Mouse (Mus musculus): ENCODE measurements around the gene Slc35c2. TPM values are rescaled to one million over a fixed set of nuclear protein-coding genes. Genes with fewer than 3 reads are reported as not detected.

Gene Slc35c2
- polyA plus RNA-seq, 1 experiment from 2014 or later = 60.8 TPM

DNA sequence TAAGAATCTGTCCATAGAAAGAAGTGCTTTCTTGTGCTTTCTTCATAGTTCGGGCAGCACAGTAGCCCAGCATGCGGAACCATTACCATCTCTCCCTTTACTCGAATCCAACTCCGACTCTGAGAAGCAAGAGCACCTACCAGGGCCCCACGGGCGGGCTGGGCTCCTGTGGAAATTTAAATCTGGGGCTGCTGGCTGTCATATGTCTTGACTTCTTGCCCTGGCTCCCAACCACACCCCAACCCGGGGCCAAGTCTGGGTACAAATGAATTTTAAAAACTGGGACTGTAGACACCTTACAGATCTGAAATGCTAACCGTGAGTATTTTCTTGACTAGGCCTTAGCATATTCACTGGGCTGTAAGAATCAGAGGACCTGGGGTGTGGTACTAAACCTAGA, 34.4 kb downstream of the Slc35c2 start:
- H3K9me3 ChIP-seq (ENCODE audit: control insufficient read depth, low read length) = no peaks in the 10 kb centered on the region
- H3K4me2 ChIP-seq (replicated peaks) = no peak overlapping the region
- WGBS = 77% methylated on average over 8 of the region's 8 CpGs
- no peak overlapping the region for H3K27ac ChIP-seq
- DNase-seq (ENCODE audit: low spot score) (no peak), ATAC-seq (ENCODE audit: low FRiP score) (no peak)
- H3K4me1 ChIP-seq (replicated peaks; ENCODE audit: control insufficient read depth, insufficient read depth, low read length) = peaks cover 27% of the 10 kb centered on the region
- peaks cover 11% of the 10 kb centered on the region for H3K27me3 ChIP-seq (ENCODE audit: control insufficient read depth, insufficient read depth, low read length)
- H3K36me3 ChIP-seq (replicated peaks; ENCODE audit: control insufficient read depth, insufficient read depth) = no peaks in the 10 kb centered on the region
- H3K9ac ChIP-seq = no peak overlapping the region
- no peak overlapping the region for H3K4me3 ChIP-seq (replicated peaks; ENCODE audit: low read length)

DNA sequence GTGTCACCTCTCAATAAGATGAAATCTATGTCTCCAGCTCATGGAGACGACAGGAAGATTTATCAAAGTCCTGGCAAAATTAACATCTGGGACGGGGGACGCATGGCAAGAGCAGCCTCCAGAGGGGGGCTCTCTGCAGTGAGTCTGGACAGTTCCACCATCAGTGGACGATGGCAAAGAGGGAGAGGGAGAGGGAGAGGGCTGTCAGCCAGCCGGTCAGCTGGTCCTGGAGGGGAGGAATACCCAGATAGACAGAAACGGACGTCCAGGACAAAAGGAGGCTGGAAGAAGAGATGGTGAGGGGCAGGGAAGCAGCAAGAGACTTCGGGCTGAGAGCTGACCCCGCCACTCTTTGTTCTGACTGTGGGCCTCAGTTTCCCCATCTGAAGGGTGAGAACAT, 34.9 kb downstream of the Slc35c2 start:
- peaks cover 13% of the 10 kb centered on the region for H3K27me3 ChIP-seq (ENCODE audit: control insufficient read depth, insufficient read depth, low read length)
- WGBS = 47% methylated on average over 9 of the region's 9 CpGs

DNA sequence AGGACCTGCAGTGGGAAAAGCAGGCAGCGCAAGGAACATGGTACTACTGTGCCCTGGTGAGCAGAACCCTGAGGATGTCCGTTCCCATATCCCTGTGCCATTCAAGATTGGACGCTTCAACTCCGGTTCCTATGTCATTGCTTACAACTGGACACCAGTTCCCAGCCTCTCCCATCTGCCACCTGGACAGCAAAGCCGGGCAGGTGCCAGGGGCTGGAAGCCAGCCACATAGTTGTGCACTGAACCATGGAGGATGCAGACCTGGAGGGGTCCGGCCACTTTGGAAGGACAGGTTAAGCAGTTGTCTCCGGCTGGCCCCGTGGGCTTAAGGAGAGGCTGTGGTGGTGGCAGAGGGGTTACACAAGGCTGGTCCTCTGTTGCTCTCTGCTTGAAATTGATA, 35.3 kb downstream of the Slc35c2 start:
- peaks cover 16% of the 10 kb centered on the region for H3K27me3 ChIP-seq (ENCODE audit: control insufficient read depth, insufficient read depth, low read length)
- no peak overlapping the region for H3K9ac ChIP-seq
- H3K4me3 ChIP-seq (replicated peaks; ENCODE audit: low read length) = no peak overlapping the region
- WGBS = 75% methylated on average over 8 of the region's 8 CpGs
- no peak overlapping the region for H3K4me2 ChIP-seq (replicated peaks)
- no peak overlapping the region for H3K27ac ChIP-seq
- ATAC-seq (ENCODE audit: low FRiP score) (no peak), DNase-seq (ENCODE audit: low spot score) (no peak)
- H3K9me3 ChIP-seq (ENCODE audit: control insufficient read depth, low read length) = no peaks in the 10 kb centered on the region
- H3K36me3 ChIP-seq (replicated peaks; ENCODE audit: control insufficient read depth, insufficient read depth) = no peaks in the 10 kb centered on the region
- H3K4me1 ChIP-seq (replicated peaks; ENCODE audit: control insufficient read depth, insufficient read depth, low read length) = peaks cover 18% of the 10 kb centered on the region

More for the DNA sequence above, 34.9 kb downstream of the Slc35c2 start:
- H3K9me3 ChIP-seq (ENCODE audit: control insufficient read depth, low read length) = no peaks in the 10 kb centered on the region
- H3K4me2 ChIP-seq (replicated peaks) = no peak overlapping the region
- no peak for ATAC-seq (ENCODE audit: low FRiP score)
- H3K36me3 ChIP-seq (replicated peaks; ENCODE audit: control insufficient read depth, insufficient read depth) = no peaks in the 10 kb centered on the region
- H3K4me3 ChIP-seq (replicated peaks; ENCODE audit: low read length) = no peak overlapping the region
- H3K4me1 ChIP-seq (replicated peaks; ENCODE audit: control insufficient read depth, insufficient read depth, low read length) = peaks cover 23% of the 10 kb centered on the region
- H3K27ac ChIP-seq = no peak overlapping the region
- no peak for DNase-seq (ENCODE audit: low spot score)
- no peak overlapping the region for H3K9ac ChIP-seq

DNA sequence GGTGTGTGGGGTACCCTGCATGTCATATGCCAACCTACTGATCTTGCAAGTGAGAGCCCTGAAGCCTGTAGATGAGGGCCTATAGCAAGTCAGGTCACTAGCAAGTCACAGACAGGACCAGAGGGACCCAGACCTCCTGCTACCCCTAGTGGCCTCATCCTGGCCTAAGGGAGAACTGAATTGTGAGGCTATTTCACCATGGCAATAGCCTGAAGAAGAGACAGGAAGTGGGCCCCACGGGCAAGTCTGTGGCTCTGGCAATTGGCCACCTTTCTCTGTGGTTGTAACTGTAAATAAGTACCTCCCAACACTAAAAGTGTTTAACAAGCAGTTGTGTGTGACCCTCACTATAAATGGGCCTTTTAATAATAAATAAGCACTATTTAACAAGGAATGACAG, 36.8 kb downstream of the Slc35c2 start:
- Histone ChIP-seq H3K4me3 (replicated peaks; ENCODE audit: low read length) (no peak overlapping the region), H3K4me1 (replicated peaks; ENCODE audit: control insufficient read depth, insufficient read depth, low read length) (peaks cover 18% of the 10 kb centered on the region), H3K27ac (no peak overlapping the region), H3K27me3 (ENCODE audit: control insufficient read depth, insufficient read depth, low read length) (peaks cover 18% of the 10 kb centered on the region; the same call in 1 of the 2 replicates), H3K9me3 (ENCODE audit: control insufficient read depth, low read length) (no peaks in the 10 kb centered on the region), H3K4me2 (replicated peaks) (no peak overlapping the region), H3K36me3 (replicated peaks; ENCODE audit: control insufficient read depth, insufficient read depth) (no peaks in the 10 kb centered on the region), H3K9ac (no peak overlapping the region)
- no peak for ATAC-seq (ENCODE audit: low FRiP score)
- WGBS = 50% methylated on average over 1 of the region's 1 CpGs
- no peak for DNase-seq (ENCODE audit: low spot score)

DNA sequence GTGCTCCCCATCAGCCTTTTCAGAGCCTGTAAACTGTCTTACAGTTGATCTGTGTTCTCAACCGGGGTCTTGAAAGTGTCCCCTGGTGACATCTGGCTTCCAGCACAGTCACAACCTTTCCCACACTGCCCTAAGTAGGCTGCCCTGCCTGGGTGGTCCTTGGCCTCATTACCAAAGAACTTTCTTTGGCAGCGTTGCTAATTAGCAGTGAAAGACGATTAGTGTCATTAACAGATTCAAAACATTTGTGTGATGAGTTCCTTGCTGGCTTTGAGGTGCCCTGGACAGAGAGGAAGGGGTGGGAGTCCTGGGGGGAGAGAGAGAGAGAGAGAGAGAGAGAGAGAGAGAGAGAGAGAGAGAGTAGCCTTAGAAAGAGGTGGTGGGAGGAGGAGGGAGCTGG, 38.7 kb downstream of the Slc35c2 start:
- Histone ChIP-seq H3K27me3 (ENCODE audit: control insufficient read depth, insufficient read depth, low read length) (peaks cover 22% of the 10 kb centered on the region; the same call in 1 of the 2 replicates), H3K4me3 (replicated peaks; ENCODE audit: low read length) (no peak overlapping the region), H3K9ac (no peak overlapping the region), H3K4me1 (replicated peaks; ENCODE audit: control insufficient read depth, insufficient read depth, low read length) (peaks cover 11% of the 10 kb centered on the region), H3K4me2 (replicated peaks) (no peak overlapping the region), H3K36me3 (replicated peaks; ENCODE audit: control insufficient read depth, insufficient read depth) (no peaks in the 10 kb centered on the region), H3K27ac (no peak overlapping the region), H3K9me3 (ENCODE audit: control insufficient read depth, low read length) (no peaks in the 10 kb centered on the region)
- DNase-seq (ENCODE audit: low spot score) (no peak), ATAC-seq (ENCODE audit: low FRiP score) (no peak)
- 11% methylated on average over 3 of the region's 3 CpGs for WGBS

DNA sequence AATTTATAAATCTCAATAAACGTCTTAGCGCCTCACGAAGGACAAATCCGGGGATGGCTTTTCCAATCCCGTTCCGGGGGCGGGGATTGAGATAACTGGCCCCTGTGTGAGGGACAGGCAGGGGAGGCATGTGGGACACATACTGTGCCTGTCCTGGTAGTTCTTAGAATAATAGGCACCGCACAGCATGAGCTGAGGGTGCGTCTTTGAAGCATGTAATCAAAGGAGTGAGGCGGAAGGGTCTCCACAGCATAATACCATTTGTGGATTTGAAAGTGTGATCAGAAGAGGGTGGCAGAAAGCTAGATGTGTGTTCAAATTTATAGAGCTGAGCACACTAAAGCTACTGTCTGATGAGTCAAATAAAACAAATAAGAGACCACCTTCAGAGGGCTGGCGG, 41.3 kb downstream of the Slc35c2 start:
- H3K9ac ChIP-seq = no peak overlapping the region
- no peak overlapping the region for H3K4me3 ChIP-seq (replicated peaks; ENCODE audit: low read length)
- no peak overlapping the region for H3K27ac ChIP-seq
- 13% methylated on average over 11 of the region's 11 CpGs for WGBS
- DNase-seq (ENCODE audit: low spot score) (no peak), ATAC-seq (ENCODE audit: low FRiP score) (no peak)
- H3K27me3 ChIP-seq (ENCODE audit: control insufficient read depth, insufficient read depth, low read length) = peaks cover 20% of the 10 kb centered on the region
- no peaks in the 10 kb centered on the region for H3K9me3 ChIP-seq (ENCODE audit: control insufficient read depth, low read length)
- no peaks in the 10 kb centered on the region for H3K36me3 ChIP-seq (replicated peaks; ENCODE audit: control insufficient read depth, insufficient read depth)
- no peak overlapping the region for H3K4me2 ChIP-seq (replicated peaks)
- H3K4me1 ChIP-seq (replicated peaks; ENCODE audit: control insufficient read depth, insufficient read depth, low read length) = peaks cover 18% of the 10 kb centered on the region

DNA sequence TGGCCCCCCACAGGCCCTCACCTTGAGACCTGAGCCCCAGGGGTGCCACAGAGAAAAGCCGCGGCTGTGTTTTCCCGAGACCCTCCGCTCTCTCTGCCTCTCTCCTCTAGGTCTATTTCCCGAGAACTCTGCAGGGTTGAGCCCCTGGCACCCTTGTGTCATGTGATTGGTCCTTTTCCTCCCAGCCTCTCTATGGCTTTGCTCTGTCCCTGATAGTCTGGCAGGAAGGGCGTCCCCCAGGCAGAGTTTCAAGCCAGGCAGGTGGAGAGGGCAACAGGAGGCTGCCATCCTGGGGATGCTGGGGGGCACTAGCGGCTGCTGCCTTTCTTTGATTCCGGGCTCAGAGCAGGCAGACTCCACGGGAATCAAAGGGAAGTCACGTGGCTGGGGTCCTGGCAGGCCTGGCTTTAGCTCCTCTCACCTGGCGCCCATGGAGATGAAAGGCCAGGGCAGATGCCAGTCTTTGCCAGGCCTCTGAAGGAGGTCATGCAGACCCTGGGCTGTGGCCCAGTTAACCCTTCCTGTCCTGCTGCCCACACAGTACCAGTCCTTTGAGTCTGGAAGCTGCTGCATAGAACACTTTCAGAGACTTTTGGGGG, 44.4 kb downstream of the Slc35c2 start:
- DNase-seq (ENCODE audit: low spot score) (no peak), ATAC-seq (ENCODE audit: low FRiP score) (peak; percentile 54; the same call in 1 of the 2 replicates)
- 5% methylated on average over 11 of the region's 11 CpGs for WGBS
- Histone ChIP-seq H3K4me2 (replicated peaks) (peak overlapping the region; percentile 15), H3K27ac (0 out of 2 replicates have a peak overlapping the region, but pooled peaks have one; percentile 67), H3K36me3 (replicated peaks; ENCODE audit: control insufficient read depth, insufficient read depth) (no peaks in the 10 kb centered on the region), H3K4me3 (replicated peaks; ENCODE audit: low read length) (no peak overlapping the region), H3K9ac (peak overlapping the region; percentile 28), H3K4me1 (replicated peaks; ENCODE audit: control insufficient read depth, insufficient read depth, low read length) (peaks cover 18% of the 10 kb centered on the region), H3K27me3 (ENCODE audit: control insufficient read depth, insufficient read depth, low read length) (peaks cover 47% of the 10 kb centered on the region), H3K9me3 (ENCODE audit: control insufficient read depth, low read length) (no peaks in the 10 kb centered on the region)

DNA sequence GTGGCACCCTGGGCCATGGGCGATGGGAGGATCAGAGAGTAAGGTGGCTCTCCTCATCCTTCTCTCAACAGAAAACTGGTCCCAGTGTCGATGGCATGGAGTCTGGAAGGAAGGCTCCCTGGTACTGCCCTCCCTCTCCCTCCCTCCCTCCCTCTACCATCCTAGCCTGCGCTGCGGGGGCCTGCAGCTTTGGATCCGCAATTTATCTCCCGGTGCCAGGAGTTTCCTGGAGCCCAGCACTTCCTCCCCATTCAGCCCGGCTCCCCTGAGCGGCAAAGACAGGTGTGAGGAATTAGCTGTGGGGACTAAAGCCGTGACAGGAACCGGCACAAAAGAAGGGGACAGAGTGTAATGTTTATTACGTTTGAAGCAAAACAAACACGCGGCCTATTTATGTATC, 45.1 kb downstream of the Slc35c2 start:
- DNase-seq (ENCODE audit: low spot score) (no peak), ATAC-seq (ENCODE audit: low FRiP score) (no peak)
- peak overlapping the region; percentile 28 for H3K9ac ChIP-seq

DNA sequence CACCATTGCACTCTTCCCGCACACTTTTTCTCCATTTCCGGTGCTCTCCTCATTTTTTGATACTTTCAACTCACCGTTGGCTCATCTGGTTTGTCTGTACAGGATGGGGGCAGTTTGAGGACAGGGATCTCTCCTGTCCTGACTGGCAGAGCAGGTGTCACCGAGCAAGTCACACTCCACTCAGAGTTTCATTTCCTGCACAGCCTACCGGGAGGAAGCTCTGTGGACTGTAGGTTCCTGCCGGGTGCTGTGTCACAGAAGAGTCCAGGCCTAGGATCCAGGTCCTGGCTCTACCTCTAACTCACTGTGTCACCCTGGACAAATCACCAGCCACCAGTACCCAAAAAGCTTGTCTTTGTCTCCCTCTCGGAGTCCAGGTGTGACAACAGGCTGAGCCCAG, 45.9 kb downstream of the Slc35c2 start:
- Histone ChIP-seq H3K36me3 (replicated peaks; ENCODE audit: control insufficient read depth, insufficient read depth) (no peaks in the 10 kb centered on the region), H3K4me2 (replicated peaks) (no peak overlapping the region), H3K9me3 (ENCODE audit: control insufficient read depth, low read length) (no peaks in the 10 kb centered on the region), H3K27me3 (ENCODE audit: control insufficient read depth, insufficient read depth, low read length) (peaks cover 47% of the 10 kb centered on the region), H3K4me1 (replicated peaks; ENCODE audit: control insufficient read depth, insufficient read depth, low read length) (peaks cover 18% of the 10 kb centered on the region), H3K27ac (0 out of 2 replicates have a peak overlapping the region, but pooled peaks have one; percentile 67), H3K9ac (no peak overlapping the region), H3K4me3 (replicated peaks; ENCODE audit: low read length) (no peak overlapping the region)
- ATAC-seq (ENCODE audit: low FRiP score) (no peak), DNase-seq (ENCODE audit: low spot score) (no peak)
- 68% methylated on average over 7 of the region's 7 CpGs for WGBS

More for the DNA sequence above, 45.1 kb downstream of the Slc35c2 start:
- WGBS = 5% methylated on average over 13 of the region's 13 CpGs
- peak overlapping the region; percentile 67 for H3K27ac ChIP-seq
- peaks cover 47% of the 10 kb centered on the region for H3K27me3 ChIP-seq (ENCODE audit: control insufficient read depth, insufficient read depth, low read length)
- H3K4me2 ChIP-seq (replicated peaks) = peak overlapping the region; percentile 15
- no peak overlapping the region for H3K4me3 ChIP-seq (replicated peaks; ENCODE audit: low read length)
- H3K4me1 ChIP-seq (replicated peaks; ENCODE audit: control insufficient read depth, insufficient read depth, low read length) = peaks cover 18% of the 10 kb centered on the region
- no peaks in the 10 kb centered on the region for H3K36me3 ChIP-seq (replicated peaks; ENCODE audit: control insufficient read depth, insufficient read depth)
- no peaks in the 10 kb centered on the region for H3K9me3 ChIP-seq (ENCODE audit: control insufficient read depth, low read length)

DNA sequence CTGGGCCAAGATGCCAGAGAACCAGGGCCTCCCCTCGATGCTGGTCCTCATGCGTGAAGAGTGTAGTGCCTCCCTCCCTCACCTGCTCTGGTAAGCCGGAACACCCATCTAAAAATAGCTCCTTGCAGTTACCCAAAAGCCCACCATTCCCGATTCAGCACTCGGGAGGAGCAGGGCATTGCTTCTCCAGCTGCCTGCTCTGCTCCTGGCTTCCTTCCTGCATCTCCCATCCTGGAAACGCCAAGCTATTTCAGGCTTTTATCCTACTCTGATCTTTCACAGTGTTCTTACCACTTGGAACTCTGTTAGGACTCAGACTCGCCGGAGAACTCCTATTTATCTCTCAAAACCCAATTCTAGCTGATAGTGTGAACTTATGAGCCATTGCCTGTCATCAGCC, 47.3 kb downstream of the Slc35c2 start:
- 41% methylated on average over 8 of the region's 8 CpGs for WGBS
- ATAC-seq (ENCODE audit: low FRiP score) = no peak
- Histone ChIP-seq H3K9ac (no peak overlapping the region), H3K36me3 (replicated peaks; ENCODE audit: control insufficient read depth, insufficient read depth) (no peaks in the 10 kb centered on the region), H3K27ac (no peak overlapping the region), H3K4me1 (replicated peaks; ENCODE audit: control insufficient read depth, insufficient read depth, low read length) (peaks cover 19% of the 10 kb centered on the region), H3K9me3 (ENCODE audit: control insufficient read depth, low read length) (no peaks in the 10 kb centered on the region), H3K4me2 (replicated peaks) (no peak overlapping the region), H3K27me3 (ENCODE audit: control insufficient read depth, insufficient read depth, low read length) (peaks cover 56% of the 10 kb centered on the region), H3K4me3 (replicated peaks; ENCODE audit: low read length) (no peak overlapping the region)
- no peak for DNase-seq (ENCODE audit: low spot score)

Measured in hindbrain, embryonic 14.5 days (tissue).